Mouse (Mus musculus) heart, postnatal 14 days (tissue): ENCODE data around the gene Pcdh20. TPM values are rescaled to one million over a fixed set of nuclear protein-coding genes. Genes with fewer than 3 reads are reported as not detected.

Experiments
- DNase-seq, 2 experiments: peaks; one replicate each; pipeline ENCODE4 v3.0.0; 2021 to 2022
- intact Hi-C: fragments of 180-260 bp; cut with DNase I; formaldehyde crosslinking; loops from one replicate; pipeline ENCODE4 v1.15.1; 2025
- long read RNA-seq, 2 experiments: library from polyadenylated mRNA; stranded (forward); transcript quantifications; one replicate each; pipeline ENCODE4 v2.0.0; 2021
- total RNA-seq, 2 experiments: library from RNA; stranded (reverse); gene quantifications; 2 replicates each; pipeline ENCODE4 v1.2.3; 2021

The Pcdh20 gene
- under 1 TPM; 0.73 to 0.74 TPM for total RNA-seq
- long read RNA-seq, experiment 1: 0 reads
- long read RNA-seq, experiment 2, partial matches to known transcripts: 0 of 1 reads
- long read RNA-seq, experiment 2, other reads (novel, unspliced or antisense): 0 of 1 reads

DNA sequence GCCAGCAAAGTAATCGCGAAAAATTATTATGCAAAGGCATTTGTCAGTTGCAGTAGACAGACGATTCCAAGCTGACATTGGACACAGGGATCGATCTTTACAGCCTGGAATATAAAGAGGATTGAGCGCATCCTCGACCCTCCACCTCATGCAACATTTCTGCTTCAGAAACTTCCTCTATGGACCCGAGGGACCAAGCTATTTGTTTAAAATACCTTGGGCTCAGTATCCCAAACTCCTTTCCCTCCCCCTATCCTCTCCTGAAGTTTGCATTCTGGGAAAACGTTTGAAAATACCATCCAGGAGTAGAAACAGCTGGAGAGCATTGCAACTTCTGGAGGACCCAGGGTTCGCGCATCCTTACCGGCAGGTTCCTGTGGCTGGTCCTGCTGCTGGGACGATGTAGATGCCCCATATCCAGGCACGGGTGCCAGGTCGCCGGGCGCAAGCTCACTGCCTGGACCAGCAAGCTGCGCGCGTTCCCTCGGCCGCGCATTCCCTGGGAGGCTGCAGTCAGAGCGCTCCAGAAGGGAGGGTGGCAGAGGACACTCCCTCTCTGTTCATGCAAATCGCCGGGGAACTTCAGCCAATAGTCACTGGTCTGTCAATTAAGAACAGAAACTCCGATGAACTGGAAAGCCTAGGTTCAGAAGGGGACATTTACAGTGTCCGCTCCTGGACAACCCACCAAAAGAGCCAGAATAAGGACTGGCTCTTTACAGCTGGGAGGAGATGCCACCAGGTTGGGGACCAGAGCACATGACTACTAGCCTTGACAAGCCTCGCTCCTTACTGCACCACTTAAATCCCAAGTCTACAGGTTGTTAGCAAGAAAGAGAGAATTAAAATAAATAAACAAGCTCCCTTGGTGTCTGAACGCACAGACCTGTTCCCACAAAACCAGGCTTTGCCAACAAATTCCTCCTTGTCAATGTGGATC is at the start of gene Pcdh20:
Gene Pcdh20 (minus strand): TSS at position 902 of the 940 bp plus-strand sequence.
- intact Hi-C loops: no loop called here

GRCm38 (mm10) chr14:88479909-88480308 is 8.7 kb upstream of the Pcdh20 start:
- DNase-seq: peak in 1 of 2 experiments; percentile 17
- intact Hi-C loops: loop anchor here (5.0 kb wide), 1 partner anchor 1018 kb away; no protein-coding TSS in a partner anchor

More for the DNA sequence above, at the start of gene Pcdh20:
- DNase-seq: peak; percentile 19 to 27

DNA sequence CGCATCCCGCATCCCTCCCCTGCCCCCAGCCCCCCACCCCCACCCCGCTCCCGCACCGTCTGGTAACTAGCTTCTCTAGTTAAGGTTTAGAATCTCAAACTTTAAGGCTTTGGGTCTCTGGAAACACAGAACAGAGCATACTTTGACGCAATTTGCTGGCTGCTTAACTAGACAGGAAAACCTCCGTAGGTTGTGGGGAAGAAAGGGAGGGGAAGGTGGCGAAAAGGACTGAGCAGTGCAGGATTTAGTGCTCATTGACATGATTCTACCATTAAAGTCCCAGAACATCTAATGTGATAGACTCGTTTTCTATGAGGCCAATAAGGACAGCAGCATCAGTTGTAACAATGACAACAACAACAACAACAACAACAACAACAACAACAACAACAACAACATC is 1.2 kb downstream of the Pcdh20 start:
- no peak for DNase-seq
- intact Hi-C loops: no loop called here

DNA sequence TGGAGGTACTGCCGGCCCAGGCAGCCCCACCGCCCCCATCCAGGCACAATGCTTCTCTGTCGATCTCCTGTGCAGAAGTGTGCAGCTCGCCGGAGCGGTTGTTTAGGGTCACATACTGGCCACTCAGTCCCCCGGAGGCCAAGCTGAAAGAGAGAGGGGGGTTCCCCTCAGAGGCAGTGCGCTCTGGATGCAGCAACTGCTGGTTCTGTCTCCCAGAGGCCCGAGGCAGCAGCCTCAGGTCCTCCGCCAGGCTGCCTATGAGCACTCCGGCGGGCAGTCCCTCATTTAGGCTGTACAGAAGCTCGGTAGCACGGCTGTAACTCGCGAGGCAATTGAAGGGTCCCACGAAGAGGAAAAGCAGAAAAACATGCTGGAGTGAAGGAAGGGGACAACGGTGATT is 1.8 kb downstream of the Pcdh20 start:
- intact Hi-C loops: no loop called here
- peak in 1 of 2 experiments; percentile 6 for DNase-seq

GRCm38 (mm10) chr14:88466416-88466815 is 4.8 kb downstream of the Pcdh20 start:
- intact Hi-C loops: loop anchor here (2.0 kb wide), 1 partner anchor 1002 kb away; no protein-coding TSS in a partner anchor
- DNase-seq: peak in 1 of 2 experiments; percentile 17

DNA sequence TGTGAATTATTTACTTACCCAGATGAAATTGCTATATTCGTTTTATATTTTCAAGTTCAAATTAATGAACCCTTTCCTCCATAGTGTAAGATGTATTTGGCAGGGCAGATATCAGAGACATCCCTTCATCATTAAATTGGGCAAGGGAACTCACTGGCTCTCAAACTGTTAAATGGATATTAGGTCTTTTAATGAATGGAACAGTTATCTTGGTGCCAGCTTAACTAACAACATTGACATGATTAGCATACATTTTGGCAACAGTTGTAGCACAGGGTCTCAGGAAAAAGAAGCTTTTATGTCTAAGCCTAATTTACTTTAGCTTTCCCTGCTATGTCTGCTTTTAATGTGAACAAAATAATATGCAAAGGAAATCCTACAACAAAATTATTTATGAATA is 6.8 kb downstream of the Pcdh20 start:
- no peak for DNase-seq
- intact Hi-C loops: no loop called here

GRCm38 (mm10) chr14:88463357-88463756 is 7.8 kb downstream of the Pcdh20 start:
- DNase-seq: no peak
- intact Hi-C loops: no loop called here

DNA sequence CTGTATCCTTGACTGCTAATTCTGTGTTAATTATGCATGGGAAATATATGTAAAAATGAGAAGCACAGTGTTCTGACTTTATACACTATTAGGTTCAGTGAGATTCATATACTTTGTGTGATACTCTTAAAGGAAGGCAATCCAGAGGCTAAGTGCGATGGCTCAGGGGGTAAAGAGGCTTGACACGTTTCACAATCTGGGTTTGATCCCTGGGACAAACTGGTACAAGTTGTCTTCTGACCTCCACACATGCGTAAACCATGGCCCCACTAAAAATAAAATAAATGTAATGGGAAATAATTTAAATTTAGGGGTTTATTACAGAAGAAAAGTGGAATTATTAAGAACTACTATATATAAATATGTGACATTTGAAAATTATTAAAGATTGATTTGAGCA is 8.3 kb downstream of the Pcdh20 start:
- intact Hi-C loops: no loop called here

GRCm38 (mm10) chr14:88460705-88461104 is 10.5 kb downstream of the Pcdh20 start:
- intact Hi-C loops: no loop called here
- DNase-seq: no peak

More for the DNA sequence above, 8.3 kb downstream of the Pcdh20 start:
- no peak for DNase-seq

DNA sequence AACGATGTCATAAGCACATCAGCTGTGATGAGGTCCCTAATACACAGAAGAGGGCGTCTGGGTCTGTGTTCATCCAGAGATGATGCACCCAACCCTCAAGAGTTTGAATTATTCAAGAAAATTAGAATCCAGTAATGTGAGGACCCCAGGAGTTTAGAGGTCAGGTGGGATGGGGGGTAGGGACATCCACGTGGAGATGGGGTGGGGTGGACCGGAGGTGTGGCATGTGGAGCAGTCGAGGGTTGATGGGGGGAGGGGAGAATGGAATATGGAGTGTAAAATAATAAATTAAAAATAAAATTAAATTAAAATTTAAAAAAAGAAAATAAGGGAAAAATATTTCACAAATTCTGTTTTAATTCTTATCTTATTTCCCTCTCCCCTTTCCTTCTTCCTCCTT is 27.9 kb downstream of the Pcdh20 start:
- no peak for DNase-seq
- intact Hi-C loops: no loop called here

DNA sequence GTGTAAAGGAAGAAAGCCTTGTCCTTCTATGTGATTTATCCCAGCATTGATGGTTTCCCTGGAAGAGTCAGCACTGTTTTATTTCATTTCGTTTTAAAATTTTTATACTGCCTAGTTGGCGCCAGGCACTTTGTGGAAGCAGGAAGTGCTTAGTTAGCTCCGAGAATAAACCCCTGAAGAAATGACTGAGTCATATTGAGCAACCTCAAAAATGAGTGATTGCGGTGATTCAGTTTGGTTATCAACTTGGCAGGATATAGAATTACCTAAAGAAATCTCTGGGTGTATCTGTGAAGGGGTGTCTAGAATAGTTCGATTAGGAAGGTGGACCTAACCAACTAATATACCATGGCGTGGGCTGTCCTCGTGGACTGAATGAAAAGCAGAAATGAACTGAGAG is 41.8 kb downstream of the Pcdh20 start:
- intact Hi-C loops: no loop called here
- no peak for DNase-seq

DNA sequence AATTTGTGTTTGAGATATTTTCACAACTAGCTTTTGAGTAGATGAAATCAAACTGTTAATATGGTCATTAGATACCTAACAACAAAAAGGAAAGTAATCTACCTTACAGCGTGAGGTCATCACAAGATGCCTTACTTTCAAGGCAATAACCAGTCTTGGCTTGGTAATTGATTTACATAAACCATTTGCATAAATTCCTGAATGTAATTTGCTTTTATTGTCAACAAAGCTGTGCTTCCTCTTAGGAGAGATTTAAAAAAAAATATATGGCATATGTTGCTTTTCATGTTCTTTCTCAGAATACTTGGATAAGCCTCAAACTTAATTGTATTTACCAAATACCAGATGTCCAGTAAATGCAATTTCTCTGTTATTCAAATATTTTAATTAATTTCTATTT is 43.8 kb downstream of the Pcdh20 start:
- intact Hi-C loops: no loop called here

More for the DNA sequence above, 43.8 kb downstream of the Pcdh20 start:
- no peak for DNase-seq
